Mouse (Mus musculus) megakaryocyte, embryonic 14.5 days (primary cell): ENCODE measurements around the gene Srbd1.

Experiments used
- FLI1 ChIP-seq: IDR thresholded peaks from 2 replicates; pipeline ENCODE4 v1.6.1; 2012; ENCODE audit warnings: low read length, inconsistent platforms, mixed read lengths
- GATA1 ChIP-seq: IDR thresholded peaks from 3 replicates; pipeline ENCODE4 v1.6.1; 2012; ENCODE audit warnings: mixed read lengths, low read length, inconsistent platforms, borderline replicate concordance

GRCm38 (mm10) chr17:86086191-86086590 lies 58.8 kb downstream of the Srbd1 start:
- TF ChIP-seq GATA1 (no peak), FLI1 (no peak)
